14 mouse cellular contexts compared by ENCODE assay signal in the genomic region with DNA sequence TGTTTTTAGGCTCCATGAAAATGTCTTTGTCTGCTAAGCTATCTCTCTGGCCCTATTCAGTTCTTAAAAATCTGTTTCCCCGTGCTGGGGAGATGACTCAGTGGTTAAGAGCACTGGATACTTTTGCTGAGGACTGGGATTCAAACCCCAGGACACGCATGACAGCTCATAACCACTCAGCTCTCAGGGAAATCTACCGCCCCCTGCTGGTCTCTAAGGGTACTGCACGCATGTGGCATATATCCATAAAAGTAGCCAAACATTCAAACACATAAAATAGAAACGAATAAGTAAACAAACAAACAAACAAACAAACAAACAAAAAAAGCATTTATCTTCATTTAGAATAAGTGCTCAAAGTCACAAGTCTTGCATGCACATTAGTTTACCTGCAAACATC.
DNase-seq lines count a peak whose midpoint lies in the region; ATAC-seq and TF ChIP-seq lines count a peak whose summit lies in the region.
"Had no signal": no experiment of that assay in that cellular context is flagged by ENCODE, and none has a peak within 500 bp of the region (broad histone marks: within the 10 kb centered on the region; RNA-seq: fewer than 3 reads in every experiment).

No protein-coding gene starts in this region.

- no peaks in the 10 kb centered on the region for H3K27me3 ChIP-seq in kidney, adult 2 months (replicated peaks; ENCODE audit: control insufficient read depth, insufficient read depth, low read length)
- H3K27me3 ChIP-seq in midbrain, embryonic 11.5 days (ENCODE audit: control insufficient read depth, insufficient read depth, low read length): no peaks in the 10 kb centered on the region
- H3K27me3 ChIP-seq in midbrain, embryonic 13.5 days: no peaks in the 10 kb centered on the region
- H3K27me3 ChIP-seq: hindbrain, embryonic 15.5 days; midbrain, embryonic 12.5 days; Patski had no signal

- H3K9ac ChIP-seq in midbrain, embryonic 11.5 days (ENCODE audit: low read length): no peak overlapping the region
- H3K9ac ChIP-seq in midbrain, embryonic 13.5 days (replicated peaks): no peak overlapping the region
- H3K9ac ChIP-seq: hindbrain, embryonic 15.5 days; midbrain, embryonic 12.5 days had no signal

- TF ChIP-seq CTCF in kidney, adult 2 months (conservative IDR thresholded peaks at IDR 0.05; ENCODE audit: insufficient read depth, insufficient read length, low read depth, low read length): peak; percentile 21; the same call in 1 of the 2 replicates

- H3K36me3 ChIP-seq in kidney, adult 2 months (ENCODE audit: control insufficient read depth, insufficient read depth, low read length): no peaks in the 10 kb centered on the region
- H3K36me3 ChIP-seq in midbrain, embryonic 11.5 days (ENCODE audit: control insufficient read depth, insufficient read depth, low read length): no peaks in the 10 kb centered on the region
- peaks cover 3% of the 10 kb centered on the region; the same call in 1 of the 2 replicates for H3K36me3 ChIP-seq in midbrain, embryonic 13.5 days
- H3K36me3 ChIP-seq: forebrain, embryonic 10.5 days; hindbrain, embryonic 15.5 days; midbrain, embryonic 12.5 days had no signal

- no peak for DNase-seq in kidney, adult 2 months
- DNase-seq in kidney, postnatal 14 days: no peak
- peak; percentile 59 for DNase-seq in midbrain, embryonic 11.5 days (ENCODE audit: low spot score, missing footprints)
- DNase-seq in R1 (ENCODE audit: low read depth, low spot score): peak; percentile 61
- no peak for DNase-seq in ovary, postnatal 36 days (ENCODE audit: low spot score)
- no peak for DNase-seq in cerebellum, postnatal 36 days
- DNase-seq: cerebellum, adult 18-20 months; kidney, adult 8-10 months; thymus, adult 18-20 months had no signal

- H3K27ac ChIP-seq in kidney, adult 2 months (ENCODE audit: insufficient read depth, low read depth, low read length): no peak overlapping the region
- H3K27ac ChIP-seq in midbrain, embryonic 11.5 days (ENCODE audit: low read depth, low read length): no peak overlapping the region
- H3K27ac ChIP-seq in midbrain, embryonic 13.5 days: no peak overlapping the region
- H3K27ac ChIP-seq: forebrain, embryonic 10.5 days; hindbrain, embryonic 15.5 days; midbrain, embryonic 12.5 days had no signal

- peaks cover 3% of the 10 kb centered on the region; the same call in 1 of the 2 replicates for H3K9me3 ChIP-seq in midbrain, embryonic 11.5 days (ENCODE audit: control insufficient read depth, low read length)
- 0 out of 2 replicates have a peak, but pooled peaks cover 4% of the 10 kb centered on the region for H3K9me3 ChIP-seq in midbrain, embryonic 13.5 days
- H3K9me3 ChIP-seq: hindbrain, embryonic 15.5 days had no signal

- H3K4me2 ChIP-seq in midbrain, embryonic 11.5 days: no peak overlapping the region
- H3K4me2 ChIP-seq in midbrain, embryonic 13.5 days (replicated peaks): no peak overlapping the region
- H3K4me2 ChIP-seq: hindbrain, embryonic 15.5 days; midbrain, embryonic 12.5 days had no signal

- 85% methylated on average over 5 of the region's 5 CpGs for WGBS in kidney, adult 2 months
- WGBS in midbrain, embryonic 11.5 days: 86% methylated on average over 5 of the region's 5 CpGs
- 87% methylated on average over 5 of the region's 5 CpGs for WGBS in midbrain, embryonic 13.5 days

- H3K4me1 ChIP-seq in kidney, adult 2 months (ENCODE audit: control insufficient read depth, insufficient read depth, low read length): no peaks in the 10 kb centered on the region
- no peaks in the 10 kb centered on the region for H3K4me1 ChIP-seq in midbrain, embryonic 11.5 days (ENCODE audit: control insufficient read depth, insufficient read depth, low read length)
- 0 out of 2 replicates have a peak, but pooled peaks cover 3% of the 10 kb centered on the region for H3K4me1 ChIP-seq in midbrain, embryonic 13.5 days (replicated peaks)

- TF ChIP-seq POLR2A in kidney, adult 2 months (IDR thresholded peaks at IDR 0.05; ENCODE audit: low read depth, low read length): no peak

- H3K4me3 ChIP-seq in kidney, adult 2 months (ENCODE audit: insufficient read depth, low read depth, low read length): no peak overlapping the region
- H3K4me3 ChIP-seq in midbrain, embryonic 11.5 days (ENCODE audit: low read depth, low read length): no peak overlapping the region
- no peak overlapping the region for H3K4me3 ChIP-seq in midbrain, embryonic 13.5 days (replicated peaks)
- H3K4me3 ChIP-seq: forebrain, embryonic 10.5 days; hindbrain, embryonic 15.5 days; midbrain, embryonic 12.5 days had no signal

- no peak for ATAC-seq in midbrain, embryonic 11.5 days (ENCODE audit: low FRiP score)
- ATAC-seq in midbrain, embryonic 13.5 days: no peak
- ATAC-seq: Patski had no signal

Comparison
In these comparisons a context has a peak if more than half of its experiments do, and no peak if none do; other contexts are left out.
1. DNase-seq: peak in midbrain, embryonic 11.5 days (single experiment) and R1 (single experiment); none in kidney, adult 2 months (single experiment), kidney, postnatal 14 days (single experiment), ovary, postnatal 36 days (single experiment) and cerebellum, postnatal 36 days (0 of 2).